ENCODE assay signal across 9 mouse cellular contexts in the genomic region with DNA sequence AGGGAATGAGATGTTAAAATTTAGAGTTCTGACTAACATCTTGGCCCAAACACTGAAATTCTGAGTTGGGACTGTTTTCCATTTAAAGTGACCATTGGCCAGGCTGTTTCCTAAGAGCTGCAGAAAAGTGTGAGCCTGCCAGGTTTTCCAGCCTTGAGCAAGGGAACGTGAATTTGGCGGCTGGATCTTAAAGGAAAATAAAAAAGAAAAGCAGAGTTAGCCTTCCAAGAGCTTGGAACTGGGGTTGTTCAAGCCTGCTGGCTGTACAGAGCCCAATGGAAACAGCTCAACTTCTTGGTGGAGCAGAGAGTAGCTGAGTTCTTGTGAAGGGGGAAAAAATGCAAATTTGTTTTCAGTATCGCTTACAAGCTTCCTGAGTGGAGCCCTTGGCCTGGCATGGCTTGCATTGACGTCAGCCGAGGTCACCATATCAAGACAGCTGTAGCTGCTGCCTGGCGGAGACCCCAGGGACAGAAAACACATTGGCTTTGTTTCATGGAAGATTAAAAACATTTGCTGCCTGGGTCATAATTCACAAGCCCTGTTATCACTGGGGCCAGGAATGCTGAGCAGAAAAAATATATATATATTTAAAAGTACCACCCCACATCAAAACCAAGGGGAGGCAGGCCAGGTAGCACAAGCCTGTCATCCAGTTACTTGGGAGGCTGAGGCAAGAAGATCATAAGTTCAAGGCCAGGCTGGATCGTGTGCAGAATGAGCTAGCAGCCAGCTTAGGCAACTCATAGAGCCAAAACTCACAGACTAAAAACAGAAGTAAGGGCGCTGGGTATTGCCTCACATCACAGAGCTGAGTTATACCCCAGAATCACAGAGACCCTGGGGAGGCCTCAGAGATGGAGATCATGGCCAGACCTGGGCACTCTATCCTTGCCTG. TPM values are rescaled to one million over a fixed set of nuclear protein-coding genes. Genes with fewer than 3 reads are reported as not detected.
DNase-seq lines count a peak whose midpoint lies in the region; ATAC-seq and TF ChIP-seq lines count a peak whose summit lies in the region.
"Had no signal": no experiment of that assay in that cellular context is flagged by ENCODE, and none has a peak within 500 bp of the region (broad histone marks: within the 10 kb centered on the region; RNA-seq: fewer than 3 reads in every experiment).

No protein-coding gene starts in this region.

- H3K9me3 ChIP-seq in midbrain, embryonic 10.5 days (replicated peaks): no peaks in the 10 kb centered on the region
- no peaks in the 10 kb centered on the region for H3K9me3 ChIP-seq in midbrain, embryonic 15.5 days
- H3K9me3 ChIP-seq in embryonic facial prominence, embryonic 15.5 days (replicated peaks): no peaks in the 10 kb centered on the region
- H3K9me3 ChIP-seq in heart, embryonic 15.5 days (replicated peaks): no peaks in the 10 kb centered on the region
- no peaks in the 10 kb centered on the region for H3K9me3 ChIP-seq in midbrain, embryonic 13.5 days

- TF ChIP-seq CTCF in thymus, adult 2 months (IDR thresholded peaks at IDR 0.05; ENCODE audit: borderline replicate concordance, control insufficient read depth, extremely low read depth, insufficient read depth, low read length, poor library complexity): no peak

- no peak overlapping the region for H3K4me2 ChIP-seq in midbrain, embryonic 15.5 days
- H3K4me2 ChIP-seq in embryonic facial prominence, embryonic 15.5 days (replicated peaks): peak overlapping the region; percentile 8; the same call in 1 of the 2 replicates
- no peak overlapping the region for H3K4me2 ChIP-seq in heart, embryonic 15.5 days
- H3K4me2 ChIP-seq in midbrain, embryonic 13.5 days (replicated peaks): no peak overlapping the region

- no peaks in the 10 kb centered on the region for H3K27me3 ChIP-seq in midbrain, embryonic 10.5 days (ENCODE audit: low read depth, poor library complexity, severe bottlenecking)
- no peaks in the 10 kb centered on the region for H3K27me3 ChIP-seq in midbrain, embryonic 15.5 days (replicated peaks)
- H3K27me3 ChIP-seq in embryonic facial prominence, embryonic 15.5 days: no peaks in the 10 kb centered on the region
- H3K27me3 ChIP-seq in heart, embryonic 15.5 days: no peaks in the 10 kb centered on the region
- H3K27me3 ChIP-seq in midbrain, embryonic 13.5 days: no peaks in the 10 kb centered on the region
- H3K27me3 ChIP-seq in thymus, adult 2 months (ENCODE audit: control insufficient read depth, insufficient read depth, low read length): no peaks in the 10 kb centered on the region
- H3K27me3 ChIP-seq: Patski had no signal

- peak overlapping the region; percentile 52 for H3K27ac ChIP-seq in midbrain, embryonic 10.5 days (replicated peaks)
- H3K27ac ChIP-seq in midbrain, embryonic 15.5 days: no peak overlapping the region
- H3K27ac ChIP-seq in embryonic facial prominence, embryonic 15.5 days (replicated peaks): peak overlapping the region; percentile 95
- H3K27ac ChIP-seq in heart, embryonic 15.5 days: peak overlapping the region; percentile 89
- H3K27ac ChIP-seq in midbrain, embryonic 13.5 days: 0 out of 2 replicates have a peak overlapping the region, but pooled peaks have one; percentile 25
- H3K27ac ChIP-seq in thymus, adult 2 months (ENCODE audit: control insufficient read depth, insufficient read depth, low read length): no peak overlapping the region; the same call in 1 of the 2 replicates

- TF ChIP-seq POLR2A in thymus, adult 2 months (IDR thresholded peaks at IDR 0.05; ENCODE audit: control insufficient read depth, extremely low read depth, insufficient read depth, low read length, poor library complexity): no peak

- H3K9ac ChIP-seq in midbrain, embryonic 15.5 days: no peak overlapping the region
- no peak overlapping the region for H3K9ac ChIP-seq in embryonic facial prominence, embryonic 15.5 days
- no peak overlapping the region for H3K9ac ChIP-seq in heart, embryonic 15.5 days
- no peak overlapping the region for H3K9ac ChIP-seq in midbrain, embryonic 13.5 days (replicated peaks)

- DNase-seq in midbrain, embryonic 10.5 days (ENCODE audit: low spot score): no peak
- DNase-seq in kidney, postnatal 14 days: peak; percentile 89
- no peak for DNase-seq in spleen, postnatal 10 days (ENCODE audit: low spot score in 2 of 2)
- no peak for DNase-seq in thymus, adult 2 months

- H3K4me1 ChIP-seq in midbrain, embryonic 10.5 days: peaks cover 22% of the 10 kb centered on the region
- H3K4me1 ChIP-seq in midbrain, embryonic 15.5 days: peaks cover 15% of the 10 kb centered on the region
- peaks cover 40% of the 10 kb centered on the region for H3K4me1 ChIP-seq in embryonic facial prominence, embryonic 15.5 days
- H3K4me1 ChIP-seq in heart, embryonic 15.5 days (replicated peaks): peaks cover 36% of the 10 kb centered on the region
- H3K4me1 ChIP-seq in midbrain, embryonic 13.5 days (replicated peaks): peaks cover 19% of the 10 kb centered on the region
- peaks cover 7% of the 10 kb centered on the region for H3K4me1 ChIP-seq in thymus, adult 2 months (replicated peaks; ENCODE audit: control insufficient read depth, insufficient read depth, low read length)

- no peaks in the 10 kb centered on the region for H3K36me3 ChIP-seq in midbrain, embryonic 10.5 days
- no peaks in the 10 kb centered on the region for H3K36me3 ChIP-seq in midbrain, embryonic 15.5 days (replicated peaks)
- no peaks in the 10 kb centered on the region for H3K36me3 ChIP-seq in embryonic facial prominence, embryonic 15.5 days
- no peaks in the 10 kb centered on the region for H3K36me3 ChIP-seq in heart, embryonic 15.5 days
- no peaks in the 10 kb centered on the region for H3K36me3 ChIP-seq in midbrain, embryonic 13.5 days
- H3K36me3 ChIP-seq in thymus, adult 2 months (ENCODE audit: control insufficient read depth, insufficient read depth, low read length): no peaks in the 10 kb centered on the region

- H3K4me3 ChIP-seq in midbrain, embryonic 10.5 days: no peak overlapping the region
- H3K4me3 ChIP-seq in midbrain, embryonic 15.5 days: no peak overlapping the region
- H3K4me3 ChIP-seq in embryonic facial prominence, embryonic 15.5 days (replicated peaks): no peak overlapping the region
- no peak overlapping the region for H3K4me3 ChIP-seq in heart, embryonic 15.5 days
- no peak overlapping the region for H3K4me3 ChIP-seq in midbrain, embryonic 13.5 days (replicated peaks)
- H3K4me3 ChIP-seq in thymus, adult 2 months (ENCODE audit: control insufficient read depth, insufficient read depth, low read length): no peak overlapping the region

- no peak for ATAC-seq in midbrain, embryonic 15.5 days (replicated peaks)
- peak; percentile 67 for ATAC-seq in embryonic facial prominence, embryonic 15.5 days (ENCODE audit: insufficient number of reproducible peaks, low FRiP score, low TSS enrichment, low read depth)
- peak; percentile 69 for ATAC-seq in heart, embryonic 15.5 days (replicated peaks; ENCODE audit: insufficient number of reproducible peaks, insufficient read depth, low FRiP score, low read depth)
- no peak for ATAC-seq in midbrain, embryonic 13.5 days
- ATAC-seq: Patski had no signal

- 81% methylated on average over 8 of the region's 8 CpGs for WGBS in midbrain, embryonic 10.5 days
- WGBS in midbrain, embryonic 15.5 days: 60% methylated on average over 8 of the region's 8 CpGs
- 33% methylated on average over 8 of the region's 8 CpGs for WGBS in embryonic facial prominence, embryonic 15.5 days
- WGBS in heart, embryonic 15.5 days: 47% methylated on average over 8 of the region's 8 CpGs
- WGBS in midbrain, embryonic 13.5 days: 69% methylated on average over 8 of the region's 8 CpGs
- 90% methylated on average over 8 of the region's 8 CpGs for WGBS in thymus, adult 2 months

RNA-seq across cellular contexts. Expression of a gene that starts 58.7 kb away (rescaled TPM):
- polyA plus RNA-seq in midbrain, embryonic 10.5 days (2016; fragmentation: Nextera tagmentation; extraction: Ambion mirVana): 252 and 285 TPM in 2 replicates
- polyA plus RNA-seq in midbrain, embryonic 15.5 days (2015; fragmentation: Nextera tagmentation; extraction: Ambion mirVana): 197 and 198 TPM in 2 replicates
- 185 and 193 TPM in 2 replicates for polyA plus RNA-seq in embryonic facial prominence, embryonic 15.5 days (2015; fragmentation: Nextera tagmentation; extraction: Ambion mirVana)
- 183 TPM in 2 replicates for polyA plus RNA-seq in heart, embryonic 15.5 days (2015; fragmentation: Nextera tagmentation; extraction: Ambion mirVana)
- polyA plus RNA-seq in midbrain, embryonic 13.5 days (2015; fragmentation: Nextera tagmentation; extraction: Ambion mirVana): 198 and 207 TPM in 2 replicates
- 432 and 529 TPM in 2 replicates for polyA plus RNA-seq in thymus, adult 2 months (2012; rRNA removed)

Comparison
In these comparisons a context has a peak if more than half of its experiments do, and no peak if none do; other contexts are left out.
1. H3K27ac ChIP-seq: peak in midbrain, embryonic 10.5 days (single experiment), embryonic facial prominence, embryonic 15.5 days (single experiment), heart, embryonic 15.5 days (single experiment) and midbrain, embryonic 13.5 days (single experiment); none in midbrain, embryonic 15.5 days (single experiment) and thymus, adult 2 months (single experiment).
2. ATAC-seq: peak in embryonic facial prominence, embryonic 15.5 days (single experiment) and heart, embryonic 15.5 days (single experiment); none in midbrain, embryonic 15.5 days (single experiment) and midbrain, embryonic 13.5 days (single experiment).